In genomic region chr2:71371790-71372189, GRCm38 (mm10) we compare ENCODE assay signal across 13 mouse cellular contexts. TPM values are rescaled to one million over a fixed set of nuclear protein-coding genes. Genes with fewer than 3 reads are reported as not detected.
DNase-seq lines count a peak whose midpoint lies in the region; ATAC-seq lines count a peak whose summit lies in the region.
"Had no signal": no experiment of that assay in that cellular context is flagged by ENCODE, and none has a peak within 500 bp of the region (broad histone marks: within the 10 kb centered on the region; RNA-seq: fewer than 3 reads in every experiment).

No protein-coding gene starts in this region.

- peak; percentile 80 for ATAC-seq in frontal cortex, adult (ENCODE audit: low TSS enrichment)
- no peak for ATAC-seq in hindbrain, embryonic 12.5 days (ENCODE audit: low FRiP score)
- ATAC-seq: Patski had no signal

- H3K27ac ChIP-seq in hindbrain, embryonic 12.5 days: no peak overlapping the region
- H3K27ac ChIP-seq: lung, embryonic 15.5 days had no signal

- H3K9me3 ChIP-seq in hindbrain, embryonic 12.5 days (replicated peaks): no peaks in the 10 kb centered on the region
- H3K9me3 ChIP-seq: lung, embryonic 15.5 days had no signal

- no peaks in the 10 kb centered on the region for H3K36me3 ChIP-seq in hindbrain, embryonic 12.5 days
- H3K36me3 ChIP-seq: lung, embryonic 15.5 days had no signal

- DNase-seq in frontal cortex, postnatal 25 days (ENCODE audit: low spot score in 2 of 2): no peak
- peak; percentile 93 for DNase-seq in 3T3-L1 (ENCODE audit: low read depth, low spot score)
- DNase-seq in brain, adult 2 months (ENCODE audit: low read depth, low spot score): peak; percentile 90
- peak; percentile 31 to 35 for DNase-seq in left cerebral cortex, postnatal 36 days (ENCODE audit: low spot score in 2 of 2)
- no peak for DNase-seq in urinary bladder, postnatal 25 days (ENCODE audit: low spot score)
- DNase-seq in kidney, adult 18-20 months: no peak
- DNase-seq: cerebellum, adult 9-11 months; liver; thymus, postnatal 36 days had no signal

- H3K9ac ChIP-seq in hindbrain, embryonic 12.5 days: no peak overlapping the region
- H3K9ac ChIP-seq: lung, embryonic 15.5 days had no signal

- no peak overlapping the region for H3K4me2 ChIP-seq in hindbrain, embryonic 12.5 days (replicated peaks)
- H3K4me2 ChIP-seq: lung, embryonic 15.5 days had no signal

- no peaks in the 10 kb centered on the region for H3K27me3 ChIP-seq in hindbrain, embryonic 12.5 days
- H3K27me3 ChIP-seq: lung, embryonic 15.5 days; Patski had no signal

- H3K4me1 ChIP-seq in hindbrain, embryonic 12.5 days: peaks cover 1% of the 10 kb centered on the region

- no peak overlapping the region for H3K4me3 ChIP-seq in hindbrain, embryonic 12.5 days
- H3K4me3 ChIP-seq: lung, embryonic 15.5 days had no signal

- 83% methylated on average over 5 of the region's 5 CpGs for WGBS in hindbrain, embryonic 12.5 days

- intact Hi-C loops in left cerebral cortex, postnatal 36 days (cut with DNase I): no loop called here

RNA-seq across cellular contexts. Expression of gene Slc25a12, which starts 4.2 kb away (rescaled TPM):
- total RNA-seq in left cerebral cortex, postnatal 36 days (2021): 100 to 1,000 TPM; 159 to 163 TPM
- 48.8 and 54.1 TPM in 2 replicates for polyA plus RNA-seq in hindbrain, embryonic 12.5 days (2016; fragmentation: Nextera tagmentation; extraction: Ambion mirVana)

RNA-seq across cellular contexts. Expression of gene Hat1, which starts 17.0 kb away (rescaled TPM):
- total RNA-seq in left cerebral cortex, postnatal 36 days (2021): 10 to 100 TPM; 16.7 TPM
- 94.2 and 94.9 TPM in 2 replicates for polyA plus RNA-seq in hindbrain, embryonic 12.5 days (2016; fragmentation: Nextera tagmentation; extraction: Ambion mirVana)

Comparison
In these comparisons a context has a peak if more than half of its experiments do, and no peak if none do; other contexts are left out.
1. DNase-seq: peak in 3T3-L1 (single experiment), brain, adult 2 months (single experiment) and left cerebral cortex, postnatal 36 days (2 of 2); none in frontal cortex, postnatal 25 days (0 of 2), urinary bladder, postnatal 25 days (single experiment) and kidney, adult 18-20 months (single experiment).